Mouse (Mus musculus) limb, embryonic 14.5 days (tissue): ENCODE data around the gene Ccdc158. TPM values are rescaled to one million over a fixed set of nuclear protein-coding genes. Genes with fewer than 3 reads are reported as not detected.

Source experiments
- ATAC-seq: fragments of 200-750 bp; cut with Nextera tagmentation; 2 replicates; pipeline ENCODE4 v1.8.0; 2017; ENCODE audit warnings: low read depth, moderate number of reproducible peaks, moderate TSS enrichment; ENCODE audit not compliant: low FRiP score
- DNase-seq: peaks from one replicate; pipeline ENCODE4 v3.0.0-alpha.2; 2015; ENCODE audit warnings: low spot score
- H3K27ac ChIP-seq: fragments of 300-500 bp; sonication (generic); replicated peaks from 2 replicates; pipeline ENCODE4 v1.5.1; 2014; ENCODE audit warnings: low read depth, mild to moderate bottlenecking, low read length, moderate library complexity, mixed read lengths
- H3K27me3 ChIP-seq: fragments of 300-500 bp; sonication (generic); 2 replicates; pipeline ENCODE4 v1.6.1; 2014; ENCODE audit warnings: low read length, mixed read lengths; ENCODE audit not compliant: control insufficient read depth, insufficient read depth
- H3K36me3 ChIP-seq: fragments of 300-500 bp; sonication (generic); 2 replicates; pipeline ENCODE4 v1.6.1; 2014; ENCODE audit warnings: mild to moderate bottlenecking, low read length, moderate library complexity, mixed read lengths; ENCODE audit not compliant: control insufficient read depth, insufficient read depth
- H3K4me1 ChIP-seq: fragments of 300-500 bp; sonication (generic); 2 replicates; pipeline ENCODE4 v1.6.1; 2014; ENCODE audit warnings: antibody characterized with exemption, low read length, mixed read lengths; ENCODE audit not compliant: control insufficient read depth, insufficient read depth
- H3K4me2 ChIP-seq: fragments of 300-500 bp; sonication (generic); replicated peaks from 2 replicates; pipeline ENCODE4 v1.6.1; 2014; ENCODE audit warnings: low read depth, mild to moderate bottlenecking, low read length, moderate library complexity; ENCODE audit not compliant: severe bottlenecking
- H3K4me3 ChIP-seq: fragments of 300-500 bp; sonication (generic); replicated peaks from 2 replicates; pipeline ENCODE4 v1.5.1; 2014; ENCODE audit warnings: low read length
- H3K9ac ChIP-seq: fragments of 300-500 bp; sonication (generic); 2 replicates; pipeline ENCODE4 v1.6.1; 2014; ENCODE audit warnings: mild to moderate bottlenecking, low read depth, low read length, moderate library complexity; ENCODE audit not compliant: severe bottlenecking
- H3K9me3 ChIP-seq: fragments of 300-500 bp; sonication (generic); 2 replicates; pipeline ENCODE4 v1.6.1; 2016; ENCODE audit warnings: low read length; ENCODE audit not compliant: control insufficient read depth
- POLR2A ChIP-seq: fragments of 200-500 bp; IDR thresholded peaks from 2 replicates; pipeline ENCODE4 v1.8.0; 2012; ENCODE audit warnings: inconsistent platforms, mild to moderate bottlenecking, moderate library complexity, borderline replicate concordance; ENCODE audit not compliant: insufficient read depth, insufficient read length; ENCODE audit errors: extremely low read depth
- WGBS: fragments of 180-500 bp; shearing (Covaris S2); extraction: QIAGEN DNeasy Blood & Tissue Kit; methylation state at CpG from one replicate; pipeline ENCODE4 v1.1.7; 2014; 5-methylcytosine and 5-hydroxymethylcytosine counted together
- polyA plus RNA-seq, 2 experiments: library from polyadenylated mRNA; depleted of rRNA in 1 of 2; stranded (reverse) in 1 of 2; unstranded in 1 of 2; fragments of >200 nt; fragmentation: Nextera tagmentation in 1 of 2; extraction: Ambion mirVana in 1 of 2; gene quantifications; 2 replicates each; pipeline versions ENCODE4 v1.2.1 to v1.2.3; 2012 to 2014

Gene Ccdc158
- polyA plus RNA-seq, 2 experiments, result 1.5 to 2.0 TPM

GRCm38 (mm10) chr5:92596865-92597264, 78.2 kb downstream of the Ccdc158 start:
- 85% methylated on average over 8 of the region's 8 CpGs for WGBS
- no peak for ATAC-seq
- no peaks in the 10 kb centered on the region for H3K36me3 ChIP-seq

GRCm38 (mm10) chr5:92595026-92595425, 80.0 kb downstream of the Ccdc158 start:
- TF ChIP-seq POLR2A, result no peak
- ATAC-seq, result no peak; the same call in 1 of the 2 replicates

More at GRCm38 (mm10) chr5:92596865-92597264, 78.2 kb downstream of the Ccdc158 start:
- no peak for TF ChIP-seq POLR2A
- H3K27ac ChIP-seq, result no peak overlapping the region
- H3K4me2 ChIP-seq, result no peak overlapping the region
- no peak overlapping the region for H3K9ac ChIP-seq
- no peaks in the 10 kb centered on the region for H3K9me3 ChIP-seq
- no peak for DNase-seq
- no peaks in the 10 kb centered on the region for H3K27me3 ChIP-seq
- no peaks in the 10 kb centered on the region for H3K4me1 ChIP-seq
- H3K4me3 ChIP-seq, result no peak overlapping the region

GRCm38 (mm10) chr5:92585932-92586331, 89.1 kb downstream of the Ccdc158 start:
- TF ChIP-seq POLR2A, result no peak
- Histone ChIP-seq H3K27me3 (no peaks in the 10 kb centered on the region), H3K4me1 (no peaks in the 10 kb centered on the region), H3K36me3 (no peaks in the 10 kb centered on the region), H3K27ac (no peak overlapping the region), H3K4me3 (no peak overlapping the region), H3K9me3 (no peaks in the 10 kb centered on the region), H3K4me2 (no peak overlapping the region), H3K9ac (no peak overlapping the region)
- DNase-seq (no peak), ATAC-seq (no peak)
- 51% methylated on average over 10 of the region's 10 CpGs for WGBS

More at GRCm38 (mm10) chr5:92595026-92595425, 80.0 kb downstream of the Ccdc158 start:
- Histone ChIP-seq H3K27me3 (no peaks in the 10 kb centered on the region), H3K9ac (no peak overlapping the region), H3K4me1 (no peaks in the 10 kb centered on the region), H3K4me2 (no peak overlapping the region), H3K4me3 (no peak overlapping the region), H3K9me3 (no peaks in the 10 kb centered on the region), H3K36me3 (no peaks in the 10 kb centered on the region), H3K27ac (no peak overlapping the region)
- 68% methylated on average over 5 of the region's 5 CpGs for WGBS
- DNase-seq, result no peak

GRCm38 (mm10) chr5:92579559-92579958, 95.5 kb downstream of the Ccdc158 start:
- ATAC-seq (no peak), DNase-seq (no peak)
- Histone ChIP-seq H3K36me3 (no peaks in the 10 kb centered on the region), H3K4me2 (no peak overlapping the region), H3K27ac (no peak overlapping the region), H3K4me3 (no peak overlapping the region), H3K27me3 (no peaks in the 10 kb centered on the region), H3K9me3 (no peaks in the 10 kb centered on the region), H3K9ac (no peak overlapping the region), H3K4me1 (no peaks in the 10 kb centered on the region)
- no peak for TF ChIP-seq POLR2A
- WGBS, result 85% methylated on average over 14 of the region's 14 CpGs

- DNase-seq (no peak), ATAC-seq (no peak)
- 82% methylated on average over 4 of the region's 4 CpGs for WGBS
Observed at GRCm38 (mm10) chr5:92571232-92571631, 103.8 kb downstream of the Ccdc158 start.

GRCm38 (mm10) chr5:92562002-92562401, 113.1 kb downstream of the Ccdc158 start:
- no peak for TF ChIP-seq POLR2A
- no peaks in the 10 kb centered on the region for H3K9me3 ChIP-seq
- no peak overlapping the region for H3K9ac ChIP-seq
- H3K27ac ChIP-seq, result no peak overlapping the region
- H3K36me3 ChIP-seq, result no peaks in the 10 kb centered on the region
- no peaks in the 10 kb centered on the region for H3K4me1 ChIP-seq
- ATAC-seq (no peak), DNase-seq (no peak)
- H3K27me3 ChIP-seq, result no peaks in the 10 kb centered on the region
- no peak overlapping the region for H3K4me3 ChIP-seq
- WGBS, result 79% methylated on average over 13 of the region's 13 CpGs
- no peak overlapping the region for H3K4me2 ChIP-seq

More at GRCm38 (mm10) chr5:92571232-92571631, 103.8 kb downstream of the Ccdc158 start:
- Histone ChIP-seq H3K9ac (no peak overlapping the region), H3K36me3 (no peaks in the 10 kb centered on the region), H3K27ac (no peak overlapping the region), H3K27me3 (no peaks in the 10 kb centered on the region), H3K9me3 (no peaks in the 10 kb centered on the region), H3K4me3 (no peak overlapping the region), H3K4me2 (no peak overlapping the region), H3K4me1 (no peaks in the 10 kb centered on the region)
- TF ChIP-seq POLR2A, result no peak
